Mouse (Mus musculus): ENCODE measurements around the gene Fbh1. TPM values are rescaled to one million over a fixed set of nuclear protein-coding genes. Genes with fewer than 3 reads are reported as not detected.

Gene Fbh1
- polyA plus RNA-seq, 2 experiments = 13.0 to 24.8 TPM

- no peak for DNase-seq (ENCODE audit: low read depth in 3 of 3, low spot score in 3 of 3)
- no peaks in the 10 kb centered on the region for H3K9me3 ChIP-seq (ENCODE audit: control insufficient read depth, low read length)
- ATAC-seq (ENCODE audit: insufficient read depth) = no peak
- TF ChIP-seq CTCF (IDR thresholded peaks at IDR 0.05; ENCODE audit: low read depth) (no peak), EP300 (IDR thresholded peaks at IDR 0.05; ENCODE audit: low read depth) (no peak)
- no peaks in the 10 kb centered on the region for H3K36me3 ChIP-seq (replicated peaks; ENCODE audit: control insufficient read depth, insufficient read depth, low read depth)
- H3K4me1 ChIP-seq (replicated peaks; ENCODE audit: control insufficient read depth in 2 of 2, insufficient read depth in 2 of 2, low read length in 1 of 2) = no peaks in the 10 kb centered on the region
- no peak overlapping the region for H3K9ac ChIP-seq (replicated peaks)
- no peak overlapping the region for H3K4me2 ChIP-seq (ENCODE audit: low read depth)
- no peak overlapping the region for H3K4me3 ChIP-seq (ENCODE audit: insufficient read depth in 1 of 2, low read depth in 2 of 2, low read length in 2 of 2)
- H3K27me3 ChIP-seq (ENCODE audit: control insufficient read depth, insufficient read depth, low read length) = no peaks in the 10 kb centered on the region
- whole genome bisulfite sequencing (ENCODE audit: insufficient replicate concordance) = 50% methylated on average over 3 of the region's 3 CpGs
- H3K27ac ChIP-seq = no peak overlapping the region
Observed at GRCm38 (mm10) chr2:11729091-11729490, 48.3 kb downstream of the Fbh1 start.

- H3K9me3 ChIP-seq (ENCODE audit: control insufficient read depth, low read length) = no peaks in the 10 kb centered on the region
- no peaks in the 10 kb centered on the region for H3K27me3 ChIP-seq (ENCODE audit: control insufficient read depth, insufficient read depth, low read length)
- H3K9ac ChIP-seq (replicated peaks) = no peak overlapping the region
- TF ChIP-seq CTCF (IDR thresholded peaks at IDR 0.05; ENCODE audit: low read depth) = no peak
- no peak for TF ChIP-seq EP300 (IDR thresholded peaks at IDR 0.05; ENCODE audit: low read depth)
- no peaks in the 10 kb centered on the region for H3K36me3 ChIP-seq (replicated peaks; ENCODE audit: control insufficient read depth, insufficient read depth, low read depth)
- H3K4me1 ChIP-seq (replicated peaks; ENCODE audit: control insufficient read depth in 2 of 2, insufficient read depth in 2 of 2, low read length in 1 of 2) = no peaks in the 10 kb centered on the region
- DNase-seq (ENCODE audit: low read depth in 3 of 3, low spot score in 3 of 3) (no peak), ATAC-seq (ENCODE audit: insufficient read depth) (no peak)
- no peak overlapping the region for H3K4me3 ChIP-seq (ENCODE audit: insufficient read depth in 1 of 2, low read depth in 2 of 2, low read length in 2 of 2)
- 73% methylated on average over 5 of the region's 5 CpGs for WGBS (ENCODE audit: insufficient replicate concordance)
- H3K4me2 ChIP-seq (ENCODE audit: low read depth) = no peak overlapping the region
- no peak overlapping the region for H3K27ac ChIP-seq
Observed at GRCm38 (mm10) chr2:11727574-11727973, 49.8 kb downstream of the Fbh1 start.

GRCm38 (mm10) chr2:11722564-11722963 is 54.8 kb downstream of the Fbh1 start:
- no peak overlapping the region for H3K4me3 ChIP-seq (ENCODE audit: insufficient read depth in 1 of 2, low read depth in 2 of 2, low read length in 2 of 2)
- no peaks in the 10 kb centered on the region for H3K4me1 ChIP-seq (replicated peaks; ENCODE audit: control insufficient read depth in 2 of 2, insufficient read depth in 2 of 2, low read length in 1 of 2)
- no peak overlapping the region for H3K4me2 ChIP-seq (ENCODE audit: low read depth)
- no peaks in the 10 kb centered on the region for H3K27me3 ChIP-seq (ENCODE audit: control insufficient read depth, insufficient read depth, low read length)
- no peak for ATAC-seq (ENCODE audit: insufficient read depth)
- H3K27ac ChIP-seq = no peak overlapping the region
- H3K36me3 ChIP-seq (replicated peaks; ENCODE audit: control insufficient read depth, insufficient read depth, low read depth) = no peaks in the 10 kb centered on the region
- no peak for TF ChIP-seq CTCF (IDR thresholded peaks at IDR 0.05; ENCODE audit: low read depth)
- no peak for TF ChIP-seq EP300 (IDR thresholded peaks at IDR 0.05; ENCODE audit: low read depth)
- no peak overlapping the region for H3K9ac ChIP-seq (replicated peaks)
- 62% methylated on average over 9 of the region's 9 CpGs for WGBS (ENCODE audit: insufficient replicate concordance)
- no peak for DNase-seq (ENCODE audit: low read depth in 3 of 3, low spot score in 3 of 3)
- H3K9me3 ChIP-seq (ENCODE audit: control insufficient read depth, low read length) = no peaks in the 10 kb centered on the region

GRCm38 (mm10) chr2:11718573-11718972 is 58.8 kb downstream of the Fbh1 start:
- Histone ChIP-seq H3K4me2 (ENCODE audit: low read depth) (no peak overlapping the region), H3K27me3 (ENCODE audit: control insufficient read depth, insufficient read depth, low read length) (no peaks in the 10 kb centered on the region), H3K9ac (replicated peaks) (no peak overlapping the region), H3K4me1 (replicated peaks; ENCODE audit: control insufficient read depth in 2 of 2, insufficient read depth in 2 of 2, low read length in 1 of 2) (no peaks in the 10 kb centered on the region; a peak in 1 of 4 replicates), H3K9me3 (ENCODE audit: control insufficient read depth, low read length) (no peaks in the 10 kb centered on the region), H3K4me3 (ENCODE audit: insufficient read depth in 1 of 2, low read depth in 2 of 2, low read length in 2 of 2) (no peak overlapping the region), H3K27ac (no peak overlapping the region), H3K36me3 (replicated peaks; ENCODE audit: control insufficient read depth, insufficient read depth, low read depth) (no peaks in the 10 kb centered on the region)
- DNase-seq (ENCODE audit: low read depth in 3 of 3, low spot score in 3 of 3) (no peak), ATAC-seq (ENCODE audit: insufficient read depth) (no peak)
- WGBS (ENCODE audit: insufficient replicate concordance) = 72% methylated on average over 2 of the region's 2 CpGs
- TF ChIP-seq EP300 (IDR thresholded peaks at IDR 0.05; ENCODE audit: low read depth) = no peak
- TF ChIP-seq CTCF (IDR thresholded peaks at IDR 0.05; ENCODE audit: low read depth) = no peak

GRCm38 (mm10) chr2:11714535-11714934 is 62.8 kb downstream of the Fbh1 start:
- TF ChIP-seq EP300 (IDR thresholded peaks at IDR 0.05; ENCODE audit: low read depth) (no peak), CTCF (IDR thresholded peaks at IDR 0.05; ENCODE audit: low read depth) (no peak)
- no peak overlapping the region for H3K4me3 ChIP-seq (ENCODE audit: insufficient read depth in 1 of 2, low read depth in 2 of 2, low read length in 2 of 2)
- no peak overlapping the region for H3K4me2 ChIP-seq (ENCODE audit: low read depth)
- H3K27me3 ChIP-seq (ENCODE audit: control insufficient read depth, insufficient read depth, low read length) = no peaks in the 10 kb centered on the region
- H3K36me3 ChIP-seq (replicated peaks; ENCODE audit: control insufficient read depth, insufficient read depth, low read depth) = no peaks in the 10 kb centered on the region
- no peaks in the 10 kb centered on the region for H3K9me3 ChIP-seq (ENCODE audit: control insufficient read depth, low read length)
- DNase-seq (ENCODE audit: low read depth in 3 of 3, low spot score in 3 of 3) (no peak), ATAC-seq (ENCODE audit: insufficient read depth) (no peak)
- H3K9ac ChIP-seq (replicated peaks) = no peak overlapping the region
- H3K27ac ChIP-seq = no peak overlapping the region
- H3K4me1 ChIP-seq (replicated peaks; ENCODE audit: control insufficient read depth in 2 of 2, insufficient read depth in 2 of 2, low read length in 1 of 2) = peaks cover 0 to 3% of the 10 kb centered on the region in 2 experiments; a peak in 1 of 4 replicates
- 48% methylated on average over 4 of the region's 4 CpGs for WGBS (ENCODE audit: insufficient replicate concordance)
